Mouse (Mus musculus) liver, adult 2 months (tissue): ENCODE measurements around the gene Cd79a. TPM values are rescaled to one million over a fixed set of nuclear protein-coding genes. Genes with fewer than 3 reads are reported as not detected.

Experiments
- DNase-seq: peaks from one replicate; pipeline ENCODE4 v3.0.0-alpha.2; 2011; ENCODE audit warnings: low read depth, low spot score; ENCODE audit errors: extremely low read depth
- H3K27ac ChIP-seq: fragments of 200-500 bp; replicated peaks from 2 replicates; pipeline ENCODE4 v1.5.1; 2012; ENCODE audit warnings: low read depth, mild to moderate bottlenecking, control low read depth, inconsistent platforms, low read length; ENCODE audit not compliant: insufficient read depth
- H3K27me3 ChIP-seq: fragments of 200-500 bp; 2 replicates; pipeline ENCODE4 v1.6.1; 2012; ENCODE audit warnings: mild to moderate bottlenecking, moderate library complexity, low read length, inconsistent platforms; ENCODE audit not compliant: control insufficient read depth, insufficient read depth
- H3K36me3 ChIP-seq: fragments of 200-500 bp; 2 replicates; pipeline ENCODE4 v1.6.1; 2012; ENCODE audit warnings: low read length, inconsistent platforms; ENCODE audit not compliant: control insufficient read depth, insufficient read depth
- H3K4me1 ChIP-seq: fragments of 200-500 bp; 2 replicates; pipeline ENCODE4 v1.6.1; 2011; ENCODE audit warnings: low read length; ENCODE audit not compliant: control insufficient read depth, insufficient read depth
- H3K4me3 ChIP-seq: fragments of 200-500 bp; 2 replicates; pipeline ENCODE4 v1.5.1; 2011; ENCODE audit warnings: low read depth, mild to moderate bottlenecking, control low read depth, low read length, moderate library complexity; ENCODE audit not compliant: insufficient read depth
- H3K79me2 ChIP-seq: fragments of 200-500 bp; 2 replicates; pipeline ENCODE4 v1.6.1; 2012; ENCODE audit warnings: inconsistent platforms, mild to moderate bottlenecking, low read length, moderate library complexity; ENCODE audit not compliant: control insufficient read depth, insufficient read depth
- H3K9ac ChIP-seq: fragments of 200-500 bp; 2 replicates; pipeline ENCODE4 v1.6.1; 2012; ENCODE audit warnings: low read depth, mild to moderate bottlenecking, control low read depth, inconsistent platforms, low read length
- CTCF ChIP-seq: fragments of 200-500 bp; IDR thresholded peaks from 2 replicates; pipeline ENCODE4 v1.5.1; 2011; ENCODE audit warnings: low read depth, low read length, control low read depth
- POLR2A ChIP-seq: fragments of 200-500 bp; IDR thresholded peaks from 2 replicates; pipeline ENCODE4 v1.6.1; 2011; ENCODE audit warnings: low read length, control low read depth; ENCODE audit not compliant: insufficient read depth; ENCODE audit errors: extremely low read depth
- WGBS: fragments of 180-500 bp; shearing (Covaris S2); methylation state at CpG from one replicate; pipeline ENCODE4 v1.1.7; 2018; 5-methylcytosine and 5-hydroxymethylcytosine counted together
- polyA plus RNA-seq: library from polyadenylated mRNA; depleted of rRNA; stranded (reverse); fragments of >200 nt; gene quantifications from 2 replicates; pipeline ENCODE4 v1.2.3, GENCODE M21; 2012
- total RNA-seq: library from RNA; depleted of rRNA; stranded (reverse); fragments of >200 nt; gene quantifications from 2 replicates; pipeline ENCODE4 v1.2.3, GENCODE M21; 2014

Cd79a gene
- total and polyA plus RNA-seq, 2 experiments, result 0.18 to 5.7 TPM

- DNase-seq, result no peak
- TF ChIP-seq CTCF (no peak), POLR2A (no peak)
- H3K4me3 ChIP-seq, result no peak overlapping the region
- no peaks in the 10 kb centered on the region for H3K36me3 ChIP-seq
- H3K79me2 ChIP-seq, result no peaks in the 10 kb centered on the region
- WGBS, result 90% methylated on average over 8 of the region's 8 CpGs
- no peaks in the 10 kb centered on the region for H3K27me3 ChIP-seq
- no peak overlapping the region for H3K9ac ChIP-seq
- H3K4me1 ChIP-seq, result no peaks in the 10 kb centered on the region
- H3K27ac ChIP-seq, result no peak overlapping the region
Observed at GRCm38 (mm10) chr7:24896269-24896668, 912 bp upstream of the Cd79a start.

GRCm38 (mm10) chr7:24897959-24898358 is 778 bp downstream of the Cd79a start:
- no peak overlapping the region for H3K27ac ChIP-seq
- 75% methylated on average over 5 of the region's 5 CpGs for WGBS
- no peaks in the 10 kb centered on the region for H3K79me2 ChIP-seq
- H3K4me3 ChIP-seq, result no peak overlapping the region
- no peak overlapping the region for H3K9ac ChIP-seq
- no peaks in the 10 kb centered on the region for H3K27me3 ChIP-seq
- H3K36me3 ChIP-seq, result no peaks in the 10 kb centered on the region
- no peak for DNase-seq
- TF ChIP-seq POLR2A, result no peak
- H3K4me1 ChIP-seq, result peaks cover 4% of the 10 kb centered on the region; the same call in 1 of the 2 replicates

GRCm38 (mm10) chr7:24901114-24901513 is 3.9 kb downstream of the Cd79a start:
- H3K27ac ChIP-seq, result no peak overlapping the region
- H3K4me3 ChIP-seq, result no peak overlapping the region
- 75% methylated on average over 6 of the region's 6 CpGs for WGBS
- no peak for TF ChIP-seq CTCF
- no peak for TF ChIP-seq POLR2A
- H3K27me3 ChIP-seq, result no peaks in the 10 kb centered on the region
- peaks cover 8% of the 10 kb centered on the region for H3K4me1 ChIP-seq
- H3K9ac ChIP-seq, result no peak overlapping the region
- DNase-seq, result no peak
- H3K36me3 ChIP-seq, result no peaks in the 10 kb centered on the region
- peaks cover 8% of the 10 kb centered on the region; the same call in 1 of the 2 replicates for H3K79me2 ChIP-seq

- H3K27ac ChIP-seq, result peak overlapping the region; percentile 73
- no peak for TF ChIP-seq POLR2A
- no peak for TF ChIP-seq CTCF
- no peak overlapping the region for H3K4me3 ChIP-seq
- H3K79me2 ChIP-seq, result peaks cover 8% of the 10 kb centered on the region; the same call in 1 of the 2 replicates
- H3K27me3 ChIP-seq, result no peaks in the 10 kb centered on the region
- peaks cover 11% of the 10 kb centered on the region for H3K4me1 ChIP-seq
- H3K9ac ChIP-seq, result no peak overlapping the region
- no peak for DNase-seq
- 59% methylated on average over 1 of the region's 1 CpGs for WGBS
- no peaks in the 10 kb centered on the region for H3K36me3 ChIP-seq
Observed at GRCm38 (mm10) chr7:24901842-24902241, 4.7 kb downstream of the Cd79a start.

GRCm38 (mm10) chr7:24902264-24902629 is 5.1 kb downstream of the Cd79a start:
- peak overlapping the region; percentile 72 for H3K4me3 ChIP-seq
- no peaks in the 10 kb centered on the region for H3K27me3 ChIP-seq
- H3K36me3 ChIP-seq, result no peaks in the 10 kb centered on the region
- no peak for DNase-seq
- H3K79me2 ChIP-seq, result peaks cover 8% of the 10 kb centered on the region; the same call in 1 of the 2 replicates
- peak overlapping the region; percentile 73 for H3K27ac ChIP-seq
- 66% methylated on average over 2 of the region's 2 CpGs for WGBS
- TF ChIP-seq CTCF, result no peak
- no peak for TF ChIP-seq POLR2A
- H3K9ac ChIP-seq, result peak overlapping the region; percentile 88
- peaks cover 11% of the 10 kb centered on the region for H3K4me1 ChIP-seq

GRCm38 (mm10) chr7:24902630-24903443 is 5.7 kb downstream of the Cd79a start, which contains the start of gene Arhgef1:
TSS of gene Arhgef1 (plus strand) at chr7:24902912.
- H3K4me1 ChIP-seq, result peaks cover 11% of the 10 kb centered on the region
- peak; percentile 43 for DNase-seq
- H3K27ac ChIP-seq, result peak within 1 kb of the TSS; percentile 84
- H3K27me3 ChIP-seq, result no peaks in the 10 kb centered on the region
- WGBS, result 7% methylated on average over 56 of the region's 68 CpGs
- H3K36me3 ChIP-seq, result no peaks in the 10 kb centered on the region
- H3K4me3 ChIP-seq, result peak within 1 kb of the TSS; percentile 72
- no peak for TF ChIP-seq CTCF
- peak; percentile 40; the same call in 1 of the 2 replicates for TF ChIP-seq POLR2A
- peak within 1 kb of the TSS; percentile 88 for H3K9ac ChIP-seq
- H3K79me2 ChIP-seq, result peaks cover 8% of the 10 kb centered on the region; the same call in 1 of the 2 replicates
